Mouse (Mus musculus) heart, postnatal 10 days (tissue): ENCODE data around the gene Smu1. TPM values are rescaled to one million over a fixed set of nuclear protein-coding genes. Genes with fewer than 3 reads are reported as not detected.
"Not testable (repeated sequence)": the region's sequence is repeated elsewhere in the genome, so short reads cannot be mapped to it uniquely, and the experiment has no call there.

ENCODE experiments used
- DNase-seq, 2 experiments: peaks; one replicate each; pipeline ENCODE4 v3.0.0; 2021
- intact Hi-C: fragments of 180-260 bp; cut with DNase I; formaldehyde crosslinking; loops from one replicate; pipeline ENCODE4 v1.15.1; 2025
- total RNA-seq, 2 experiments: library from RNA; stranded (reverse); gene quantifications; 2 replicates each; pipeline ENCODE4 v1.2.3; 2021

The Smu1 gene
- 10 to 100 TPM; 38.7 to 40.8 TPM for total RNA-seq

GRCm38 (mm10) chr4:40757780-40758420 is at the start of gene Smu1:
TSS of gene Smu1 (minus strand) at chr4:40757923.
- intact Hi-C loops: no loop called here
- DNase-seq: peak; percentile 97 to 99

GRCm38 (mm10) chr4:40807382-40807781 is 49.7 kb upstream of the Smu1 start:
- intact Hi-C loops: no loop called here
- DNase-seq: no peak

DNA sequence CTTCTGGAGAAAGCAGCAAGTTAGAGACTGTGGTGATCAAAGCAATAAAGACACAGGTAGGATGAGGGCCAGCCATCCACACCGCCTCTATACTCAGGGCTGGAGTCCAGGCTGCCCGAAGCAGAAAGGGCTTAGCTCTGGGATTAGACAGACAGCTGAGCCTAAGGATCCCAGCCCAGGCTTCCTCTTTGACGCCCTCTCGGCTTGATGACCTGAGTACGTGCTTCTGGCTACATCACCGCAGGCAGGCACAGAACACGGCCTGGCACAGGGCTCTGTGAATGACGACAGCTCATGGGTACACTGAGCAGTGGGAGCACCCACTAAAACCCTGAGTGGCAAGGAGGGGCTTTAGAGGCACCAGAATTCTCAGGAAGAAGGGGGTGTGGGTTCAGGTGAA is 47.7 kb upstream of the Smu1 start:
- intact Hi-C loops: no loop called here
- no peak for DNase-seq

DNA sequence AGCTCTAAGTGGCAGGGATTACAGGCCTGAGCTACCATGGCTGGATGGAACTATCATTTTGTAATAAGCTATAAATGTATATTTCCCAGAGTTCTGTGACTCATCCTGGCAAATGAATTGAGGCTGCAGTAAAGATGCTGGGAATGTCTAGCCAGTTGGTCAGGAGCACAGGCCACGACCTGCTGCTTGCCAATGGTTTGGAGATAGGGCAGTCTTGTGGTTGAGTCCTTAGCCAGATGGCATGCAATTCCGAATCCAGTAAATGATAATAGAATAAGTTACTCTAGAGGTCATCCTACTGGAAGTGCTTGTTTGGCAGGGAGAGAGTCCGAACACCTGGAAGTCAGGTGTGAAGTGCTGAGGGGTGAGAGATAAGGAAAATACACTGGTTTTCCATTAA is 45.1 kb upstream of the Smu1 start:
- intact Hi-C loops: no loop called here
- no peak for DNase-seq

GRCm38 (mm10) chr4:40801908-40802307 is 44.2 kb upstream of the Smu1 start:
- intact Hi-C loops: no loop called here

DNA sequence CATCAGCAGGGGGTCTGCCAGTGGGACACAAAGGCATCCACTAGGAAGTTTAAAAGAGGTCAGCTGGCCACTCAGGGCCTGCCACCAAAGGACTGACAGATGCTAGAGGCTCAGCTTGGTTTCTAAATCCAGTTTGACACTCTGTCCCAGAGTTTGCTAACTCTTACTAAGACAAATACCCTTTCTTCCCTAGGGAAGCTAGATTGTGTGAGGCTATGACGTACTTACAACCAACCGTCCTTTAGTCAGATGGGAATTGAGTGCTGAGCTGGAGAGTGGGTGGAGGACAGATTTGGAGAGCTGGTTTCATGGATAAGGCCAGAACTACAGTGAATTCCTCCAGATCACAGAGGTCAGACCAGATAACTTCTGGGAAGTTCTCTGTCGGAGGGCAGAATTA is 43.1 kb upstream of the Smu1 start:
- DNase-seq: no peak
- intact Hi-C loops: no loop called here

More at GRCm38 (mm10) chr4:40801908-40802307, 44.2 kb upstream of the Smu1 start:
- DNase-seq: no peak

DNA sequence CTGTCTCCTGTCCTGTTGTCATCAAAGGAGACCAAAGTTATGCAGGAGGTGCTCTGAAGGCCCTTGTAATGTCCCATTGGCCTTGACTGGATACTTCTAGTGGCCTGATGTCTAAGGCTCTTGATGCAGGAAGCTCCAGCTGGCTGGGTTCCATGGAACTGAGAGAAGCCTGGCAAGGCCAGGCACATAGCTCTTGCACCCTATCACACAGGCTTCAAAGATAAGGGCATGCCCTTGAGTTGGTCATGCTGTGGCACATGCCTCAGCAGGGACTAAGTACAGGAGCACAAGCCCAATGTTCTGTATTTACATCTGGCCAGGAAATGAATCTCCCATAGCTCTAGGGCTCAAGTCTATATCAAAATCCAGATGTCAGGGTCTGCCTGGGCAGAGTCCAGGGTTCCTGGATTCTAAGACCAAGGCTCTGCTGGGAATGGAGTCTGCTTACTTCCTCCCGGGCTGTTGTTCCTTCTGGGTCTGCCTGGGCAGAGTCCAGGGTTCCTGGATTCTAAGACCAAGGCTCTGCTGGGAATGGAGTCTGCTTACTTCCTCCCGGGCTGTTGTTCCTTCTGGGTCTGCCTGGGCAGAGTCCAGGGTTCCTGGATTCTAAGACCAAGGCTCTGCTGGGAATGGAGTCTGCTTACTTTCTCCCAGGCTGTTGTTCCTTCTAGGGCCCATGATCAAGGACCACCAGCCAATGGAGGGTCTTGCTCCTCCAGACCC is 41.3 kb upstream of the Smu1 start:
- intact Hi-C loops: not testable (repeated sequence)
- peak; percentile 88 to 90 for DNase-seq

DNA sequence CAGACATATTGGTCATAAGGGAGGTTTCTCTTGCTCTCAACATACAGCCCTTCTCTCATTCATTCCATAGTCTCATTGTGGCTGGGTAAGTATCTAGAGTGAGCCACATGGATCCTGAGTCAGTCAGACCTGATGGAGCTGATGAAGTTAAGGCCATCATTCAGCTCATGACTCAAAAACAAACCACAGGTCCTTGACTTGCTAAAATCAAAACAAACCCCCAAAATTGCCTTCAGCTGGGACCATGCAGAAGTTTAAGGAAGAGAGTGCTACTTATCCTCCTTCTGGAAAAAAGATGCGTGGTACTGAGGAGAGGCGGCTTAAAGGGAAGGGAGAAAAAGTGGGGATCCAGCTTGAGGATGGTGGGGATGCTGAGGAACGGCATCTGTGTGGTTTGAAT is 38.0 kb upstream of the Smu1 start:
- intact Hi-C loops: no loop called here
- DNase-seq: no peak

DNA sequence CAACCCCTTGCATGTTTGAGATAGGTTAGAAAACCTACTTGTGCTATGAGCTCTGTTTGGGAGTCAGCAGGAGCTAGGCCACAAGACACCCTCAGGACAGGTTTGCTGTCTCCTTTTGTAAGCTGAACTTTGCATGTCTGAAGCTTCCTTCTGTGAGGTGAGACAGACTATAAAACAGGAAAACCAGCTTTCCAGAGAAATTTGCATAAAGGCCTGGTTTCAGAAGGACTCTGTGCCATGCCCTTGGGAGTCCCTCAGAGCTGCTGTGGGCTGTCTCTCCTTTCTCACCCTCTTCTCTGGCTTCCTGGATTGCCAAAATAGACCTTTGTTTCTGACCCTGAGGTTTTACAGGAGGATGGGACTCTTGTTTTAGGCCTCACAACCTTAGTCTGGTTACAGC is 36.6 kb upstream of the Smu1 start:
- intact Hi-C loops: no loop called here
- DNase-seq: no peak

- intact Hi-C loops: no loop called here
Observed at GRCm38 (mm10) chr4:40791176-40791575, 33.5 kb upstream of the Smu1 start.

GRCm38 (mm10) chr4:40786578-40786977 is 28.9 kb upstream of the Smu1 start:
- intact Hi-C loops: no loop called here
- DNase-seq: no peak

More at GRCm38 (mm10) chr4:40791176-40791575, 33.5 kb upstream of the Smu1 start:
- no peak for DNase-seq

DNA sequence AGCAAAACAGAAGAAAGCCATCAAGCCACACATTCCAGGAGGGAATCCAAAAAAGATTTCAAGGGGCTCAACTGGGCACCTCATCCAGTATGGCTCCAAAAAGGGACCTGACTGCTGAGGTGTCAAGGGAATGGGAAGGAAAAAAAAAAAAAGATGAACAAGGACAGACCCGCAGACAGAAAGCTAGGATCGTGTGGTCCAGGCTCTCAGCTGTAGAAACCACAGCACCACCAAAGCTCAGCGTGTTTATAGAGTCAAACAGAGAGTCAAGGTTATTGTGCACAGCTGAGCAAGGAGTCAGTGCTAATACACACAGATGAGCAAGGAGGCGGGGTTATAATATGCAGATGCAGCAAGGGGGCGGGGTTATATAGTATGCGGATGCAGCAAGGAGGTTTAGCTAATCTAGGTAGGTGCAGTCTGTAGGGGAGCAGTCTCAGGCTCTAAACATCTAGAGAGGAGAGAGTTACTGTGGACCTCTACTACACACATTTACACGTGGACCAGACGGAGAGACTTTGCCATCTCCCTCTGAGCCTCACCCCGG is 28.0 kb upstream of the Smu1 start:
- intact Hi-C loops: no loop called here

DNA sequence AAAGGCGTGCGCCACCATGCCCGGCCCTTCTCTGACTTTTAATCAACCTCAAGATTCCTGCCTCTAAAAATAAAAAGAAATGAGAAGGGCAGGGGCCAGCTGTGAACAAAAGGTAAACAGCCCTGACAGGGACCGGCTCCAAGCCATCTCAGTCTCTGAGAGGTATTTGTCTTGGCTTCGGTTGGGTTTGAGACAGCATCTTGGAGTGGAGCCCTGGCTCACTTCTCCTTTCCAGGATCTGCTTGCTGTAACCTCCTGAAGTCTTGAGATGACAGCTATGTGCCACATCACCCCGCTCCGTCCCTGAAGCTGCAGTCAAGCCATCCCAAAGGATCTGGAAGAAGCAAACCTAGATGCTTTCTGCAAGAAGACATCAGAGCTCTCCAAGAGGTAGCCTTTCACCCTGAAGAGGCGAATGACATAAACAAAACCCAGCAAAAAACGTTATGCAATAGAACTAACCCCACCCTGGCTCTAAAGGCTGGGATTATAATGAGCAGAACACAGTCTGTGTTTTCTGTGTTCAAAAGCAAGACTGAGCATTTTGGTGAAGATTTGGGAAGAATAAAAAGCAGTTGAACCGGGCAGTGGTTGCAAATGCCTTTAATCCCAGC is 26.9 kb upstream of the Smu1 start:
- intact Hi-C loops: no loop called here
- DNase-seq: peak; percentile 75 to 79

More for the DNA sequence above, 28.0 kb upstream of the Smu1 start:
- no peak for DNase-seq

GRCm38 (mm10) chr4:40783049-40783448 is 25.3 kb upstream of the Smu1 start:
- DNase-seq: no peak
- intact Hi-C loops: no loop called here

GRCm38 (mm10) chr4:40781797-40782495 is 24.2 kb upstream of the Smu1 start:
- intact Hi-C loops: no loop called here
- DNase-seq: no peak

GRCm38 (mm10) chr4:40781143-40781542 is 23.4 kb upstream of the Smu1 start:
- DNase-seq: peak in 1 of 2 experiments; percentile 62
- intact Hi-C loops: no loop called here

GRCm38 (mm10) chr4:40778656-40779055 is 20.9 kb upstream of the Smu1 start:
- intact Hi-C loops: loop anchor here (10.0 kb wide), 1 partner anchor 336 kb away; no protein-coding TSS in a partner anchor
- peak in 1 of 2 experiments; percentile 15 for DNase-seq

DNA sequence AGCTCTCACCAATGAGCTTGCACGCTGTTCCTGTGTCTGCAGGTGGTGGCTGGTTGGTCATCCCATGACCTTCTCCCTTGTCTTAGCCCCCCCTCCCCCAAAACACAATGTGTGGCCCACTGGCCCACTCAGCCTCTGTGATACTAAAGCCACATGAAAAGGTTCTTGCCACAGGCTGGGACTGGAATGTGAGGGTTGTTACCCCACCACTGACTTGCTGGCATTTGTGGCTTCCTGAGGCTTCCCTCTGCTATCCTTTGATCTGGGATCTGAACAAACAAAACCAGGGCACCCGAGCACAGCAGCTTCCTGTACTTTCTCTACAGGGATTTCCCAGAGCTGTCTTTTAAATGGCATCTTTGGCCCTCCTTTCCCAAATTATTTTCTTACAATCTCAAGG is 19.4 kb upstream of the Smu1 start:
- intact Hi-C loops: loop anchor here (10.0 kb wide), 1 partner anchor 338 kb away; no protein-coding TSS in a partner anchor
- no peak for DNase-seq

DNA sequence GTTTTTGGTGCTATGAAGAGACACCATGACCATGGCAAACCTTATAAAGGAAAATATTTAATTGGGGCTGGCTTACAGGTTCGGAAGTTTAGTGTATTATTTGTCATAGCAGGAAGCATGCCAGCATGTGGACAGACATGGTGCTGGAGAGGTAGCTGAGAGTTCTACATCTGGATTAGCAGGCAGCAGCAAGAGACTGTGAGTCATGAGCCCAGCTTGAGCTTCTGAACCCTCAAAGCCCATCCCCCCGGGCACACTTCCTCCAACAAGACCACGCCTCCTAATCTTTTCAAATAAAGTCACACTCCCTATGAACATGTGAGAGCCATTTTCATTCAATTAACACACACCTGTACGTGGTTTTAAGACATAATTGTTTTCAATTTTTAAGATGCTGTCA is 18.7 kb upstream of the Smu1 start:
- no peak for DNase-seq
- intact Hi-C loops: loop anchor here (10.0 kb wide), 1 partner anchor 338 kb away; no protein-coding TSS in a partner anchor
